Mouse (Mus musculus): ENCODE data around the gene Cisd2.

Gene Cisd2

GRCm38 (mm10) chr3:135409219-135409618, 14.5 kb downstream of the Cisd2 start:
- no peak for DNase-seq

GRCm38 (mm10) chr3:135407351-135407750, 16.4 kb downstream of the Cisd2 start:
- DNase-seq, result no peak

- DNase-seq, result no peak
Observed at GRCm38 (mm10) chr3:135404599-135404998, 19.1 kb downstream of the Cisd2 start.

- no peak for DNase-seq
Observed at GRCm38 (mm10) chr3:135403856-135404255, 19.9 kb downstream of the Cisd2 start.

- DNase-seq, result no peak
Observed at GRCm38 (mm10) chr3:135403211-135403610, 20.5 kb downstream of the Cisd2 start.

- peak; percentile 73 to 90 for DNase-seq
Observed at GRCm38 (mm10) chr3:135402201-135402658, 21.5 kb downstream of the Cisd2 start.

- DNase-seq, result no peak
Observed at GRCm38 (mm10) chr3:135397112-135397511, 26.6 kb downstream of the Cisd2 start.

GRCm38 (mm10) chr3:135396081-135396480, 27.6 kb downstream of the Cisd2 start:
- DNase-seq, result no peak

GRCm38 (mm10) chr3:135395085-135395484, 28.6 kb downstream of the Cisd2 start:
- DNase-seq, result no peak

GRCm38 (mm10) chr3:135393186-135393585, 30.5 kb downstream of the Cisd2 start:
- no peak for DNase-seq

GRCm38 (mm10) chr3:135379868-135380267, 43.9 kb downstream of the Cisd2 start:
- no peak for DNase-seq

- no peak for DNase-seq
Observed at GRCm38 (mm10) chr3:135377445-135377844, 46.3 kb downstream of the Cisd2 start.

GRCm38 (mm10) chr3:135375836-135376235, 47.9 kb downstream of the Cisd2 start:
- no peak for DNase-seq

- no peak for DNase-seq
Observed at GRCm38 (mm10) chr3:135357394-135357793, 66.3 kb downstream of the Cisd2 start.
